Mouse (Mus musculus): ENCODE data around the gene Gdf7. TPM values are rescaled to one million over a fixed set of nuclear protein-coding genes. Genes with fewer than 3 reads are reported as not detected.

Gene Gdf7
- polyA plus RNA-seq, 1 experiment from 2014 or later: not detected

DNA sequence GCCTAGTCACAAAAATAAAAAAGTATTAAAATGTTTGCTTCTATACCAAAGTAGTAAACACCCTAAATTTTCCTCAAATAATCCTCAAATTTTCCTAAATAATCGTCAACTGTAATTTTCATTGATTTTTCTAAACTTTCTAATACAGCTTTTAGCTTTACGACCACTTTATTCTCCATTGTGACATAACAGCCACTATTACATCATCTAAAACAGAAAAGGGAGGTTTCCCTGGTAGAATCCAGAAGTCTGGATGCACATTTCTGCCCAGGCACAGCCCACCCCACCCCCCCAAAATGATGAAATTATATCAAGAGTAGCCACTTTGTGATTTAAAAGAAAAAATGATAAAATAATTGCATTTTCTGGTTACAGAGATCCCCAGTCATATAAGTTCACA is 5.6 kb downstream of the Gdf7 start:
- H3K4me3 ChIP-seq: no peak overlapping the region
- no peaks in the 10 kb centered on the region for H3K9me3 ChIP-seq (replicated peaks)
- H3K36me3 ChIP-seq: no peaks in the 10 kb centered on the region
- peaks cover 66% of the 10 kb centered on the region for H3K27me3 ChIP-seq
- 70% methylated on average over 2 of the region's 2 CpGs for WGBS
- H3K4me2 ChIP-seq: no peak overlapping the region
- H3K9ac ChIP-seq: no peak overlapping the region
- H3K27ac ChIP-seq: no peak overlapping the region
- H3K4me1 ChIP-seq (replicated peaks): peaks cover 20% of the 10 kb centered on the region
- ATAC-seq (replicated peaks; ENCODE audit: insufficient number of reproducible peaks, insufficient read depth, low FRiP score, low read depth): no peak

GRCm38 (mm10) chr12:8295307-8295913 is 6.3 kb downstream of the Gdf7 start:
- H3K4me3 ChIP-seq: no peak overlapping the region
- 58% methylated on average over 6 of the region's 6 CpGs for WGBS
- no peaks in the 10 kb centered on the region for H3K36me3 ChIP-seq
- H3K27ac ChIP-seq: no peak overlapping the region
- H3K4me2 ChIP-seq: no peak overlapping the region
- ATAC-seq (replicated peaks; ENCODE audit: insufficient number of reproducible peaks, insufficient read depth, low FRiP score, low read depth): no peak
- H3K9me3 ChIP-seq (replicated peaks): no peaks in the 10 kb centered on the region
- peaks cover 59% of the 10 kb centered on the region for H3K27me3 ChIP-seq
- H3K4me1 ChIP-seq (replicated peaks): peaks cover 19% of the 10 kb centered on the region
- H3K9ac ChIP-seq: no peak overlapping the region

GRCm38 (mm10) chr12:8291157-8291853 is 10.4 kb downstream of the Gdf7 start:
- 61% methylated on average over 15 of the region's 15 CpGs for WGBS
- Histone ChIP-seq H3K9me3 (replicated peaks) (no peaks in the 10 kb centered on the region), H3K9ac (no peak overlapping the region), H3K4me2 (no peak overlapping the region), H3K4me3 (no peak overlapping the region), H3K27ac (no peak overlapping the region), H3K4me1 (replicated peaks) (no peaks in the 10 kb centered on the region), H3K36me3 (no peaks in the 10 kb centered on the region), H3K27me3 (peaks cover 19% of the 10 kb centered on the region)
- ATAC-seq (replicated peaks; ENCODE audit: insufficient number of reproducible peaks, insufficient read depth, low FRiP score, low read depth): no peak

DNA sequence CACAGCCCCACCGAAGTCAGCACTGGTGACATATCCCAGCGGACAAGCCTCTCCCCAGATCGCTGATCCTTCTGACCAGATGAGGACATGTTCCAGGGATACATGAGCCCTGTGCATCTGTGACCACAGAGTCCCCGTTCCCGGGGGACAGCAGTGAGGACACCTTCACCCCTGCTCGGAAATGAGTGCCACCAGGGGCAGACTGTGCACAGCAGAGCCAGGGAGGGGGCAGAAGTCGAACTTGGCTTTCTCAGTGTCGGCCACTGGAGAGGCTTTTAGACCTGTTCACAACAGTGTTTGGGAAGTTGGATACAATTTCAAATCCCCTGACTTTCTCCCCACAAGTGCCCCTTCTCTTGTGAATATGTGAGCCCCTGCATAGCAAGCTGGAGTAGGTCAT is 12.3 kb downstream of the Gdf7 start:
- Histone ChIP-seq H3K36me3 (0 out of 2 replicates have a peak, but pooled peaks cover 5% of the 10 kb centered on the region), H3K4me1 (replicated peaks) (no peaks in the 10 kb centered on the region), H3K4me3 (no peak overlapping the region), H3K4me2 (no peak overlapping the region), H3K9me3 (replicated peaks) (no peaks in the 10 kb centered on the region), H3K27me3 (peaks cover 1% of the 10 kb centered on the region; the same call in 1 of the 2 replicates), H3K27ac (no peak overlapping the region), H3K9ac (no peak overlapping the region)
- 87% methylated on average over 8 of the region's 8 CpGs for WGBS
- no peak for ATAC-seq (replicated peaks; ENCODE audit: insufficient number of reproducible peaks, insufficient read depth, low FRiP score, low read depth)

DNA sequence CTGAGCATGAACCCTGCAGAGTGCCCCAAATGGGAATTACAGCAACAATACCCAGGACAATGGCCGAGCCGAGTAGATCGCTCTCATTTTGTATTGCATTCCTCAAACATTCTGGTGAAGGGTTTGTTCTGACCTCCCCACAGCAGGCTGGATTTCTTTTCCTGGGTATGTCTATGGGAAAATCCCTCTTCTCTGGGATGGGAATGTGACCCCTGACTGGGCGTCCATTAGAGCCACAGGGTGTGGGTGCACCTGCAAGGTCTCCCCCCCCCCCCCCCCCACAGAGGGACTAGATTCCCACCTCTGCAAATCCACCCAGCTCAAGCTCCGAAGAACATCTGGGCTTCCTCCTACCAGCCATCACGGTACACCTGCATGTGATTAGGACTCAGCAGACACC is 12.7 kb downstream of the Gdf7 start:
- Histone ChIP-seq H3K9ac (no peak overlapping the region), H3K36me3 (0 out of 2 replicates have a peak, but pooled peaks cover 5% of the 10 kb centered on the region), H3K27me3 (no peaks in the 10 kb centered on the region), H3K4me3 (no peak overlapping the region), H3K9me3 (replicated peaks) (no peaks in the 10 kb centered on the region), H3K27ac (no peak overlapping the region), H3K4me2 (no peak overlapping the region), H3K4me1 (replicated peaks) (no peaks in the 10 kb centered on the region)
- 86% methylated on average over 6 of the region's 6 CpGs for WGBS
- ATAC-seq (replicated peaks; ENCODE audit: insufficient number of reproducible peaks, insufficient read depth, low FRiP score, low read depth): no peak

- Histone ChIP-seq H3K27ac (no peak overlapping the region), H3K4me2 (no peak overlapping the region), H3K9me3 (replicated peaks) (no peaks in the 10 kb centered on the region), H3K9ac (no peak overlapping the region), H3K27me3 (no peaks in the 10 kb centered on the region), H3K4me1 (replicated peaks) (no peaks in the 10 kb centered on the region), H3K36me3 (0 out of 2 replicates have a peak, but pooled peaks cover 5% of the 10 kb centered on the region), H3K4me3 (no peak overlapping the region)
- no peak for ATAC-seq (replicated peaks; ENCODE audit: insufficient number of reproducible peaks, insufficient read depth, low FRiP score, low read depth)
- whole genome bisulfite sequencing: 71% methylated on average over 3 of the region's 3 CpGs
Measured at GRCm38 (mm10) chr12:8287970-8288369, 13.8 kb downstream of the Gdf7 start.

GRCm38 (mm10) chr12:8281225-8282017 is 20.3 kb downstream of the Gdf7 start:
- WGBS: 74% methylated on average over 15 of the region's 15 CpGs
- 0 out of 2 replicates have a peak, but pooled peaks have one; percentile 47 for ATAC-seq (replicated peaks; ENCODE audit: insufficient number of reproducible peaks, insufficient read depth, low FRiP score, low read depth)
- H3K4me2 ChIP-seq: no peak overlapping the region

DNA sequence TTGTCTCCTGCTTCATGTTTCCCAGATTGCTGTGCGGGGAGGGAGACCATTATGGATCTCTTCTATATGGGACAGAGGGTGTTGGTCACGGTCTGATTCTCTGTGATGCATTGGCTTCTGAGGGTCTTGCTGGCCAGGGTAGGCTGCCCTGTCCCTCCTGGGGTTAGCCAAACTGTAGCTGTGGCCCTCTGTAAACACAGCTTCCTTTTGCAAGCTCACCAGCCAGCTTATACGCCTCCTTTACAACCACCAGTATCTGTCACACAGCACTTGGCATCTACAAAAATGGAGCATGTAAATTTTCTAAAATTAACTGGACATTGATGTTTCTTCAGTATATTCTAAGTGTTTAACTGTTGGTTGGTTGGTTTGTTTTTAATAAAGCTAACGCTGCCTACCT is 26.3 kb downstream of the Gdf7 start:
- no peak overlapping the region for H3K9ac ChIP-seq
- no peaks in the 10 kb centered on the region for H3K27me3 ChIP-seq
- no peaks in the 10 kb centered on the region for H3K9me3 ChIP-seq (replicated peaks)
- H3K4me3 ChIP-seq: no peak overlapping the region
- no peaks in the 10 kb centered on the region for H3K36me3 ChIP-seq
- peaks cover 12% of the 10 kb centered on the region for H3K4me1 ChIP-seq (replicated peaks)
- 90% methylated on average over 4 of the region's 4 CpGs for WGBS
- no peak overlapping the region for H3K4me2 ChIP-seq
- no peak overlapping the region for H3K27ac ChIP-seq
- ATAC-seq (replicated peaks; ENCODE audit: insufficient number of reproducible peaks, insufficient read depth, low FRiP score, low read depth): no peak

More at GRCm38 (mm10) chr12:8281225-8282017, 20.3 kb downstream of the Gdf7 start:
- Histone ChIP-seq H3K9me3 (replicated peaks) (no peaks in the 10 kb centered on the region), H3K36me3 (0 out of 2 replicates have a peak, but pooled peaks cover 5% of the 10 kb centered on the region), H3K27ac (no peak overlapping the region), H3K4me1 (replicated peaks) (peaks cover 6% of the 10 kb centered on the region; the same call in 1 of the 2 replicates), H3K9ac (no peak overlapping the region), H3K4me3 (no peak overlapping the region), H3K27me3 (no peaks in the 10 kb centered on the region)

- H3K4me3 ChIP-seq: no peak overlapping the region
- H3K9me3 ChIP-seq (replicated peaks): no peaks in the 10 kb centered on the region
- no peaks in the 10 kb centered on the region for H3K27me3 ChIP-seq
- H3K4me2 ChIP-seq: no peak overlapping the region
- no peaks in the 10 kb centered on the region for H3K36me3 ChIP-seq
- 62% methylated on average over 6 of the region's 6 CpGs for WGBS
- H3K27ac ChIP-seq: no peak overlapping the region
- no peak for ATAC-seq (replicated peaks; ENCODE audit: insufficient number of reproducible peaks, insufficient read depth, low FRiP score, low read depth)
- H3K9ac ChIP-seq: no peak overlapping the region
- peaks cover 11% of the 10 kb centered on the region for H3K4me1 ChIP-seq (replicated peaks)
Measured at GRCm38 (mm10) chr12:8273471-8274171, 28.1 kb downstream of the Gdf7 start.

DNA sequence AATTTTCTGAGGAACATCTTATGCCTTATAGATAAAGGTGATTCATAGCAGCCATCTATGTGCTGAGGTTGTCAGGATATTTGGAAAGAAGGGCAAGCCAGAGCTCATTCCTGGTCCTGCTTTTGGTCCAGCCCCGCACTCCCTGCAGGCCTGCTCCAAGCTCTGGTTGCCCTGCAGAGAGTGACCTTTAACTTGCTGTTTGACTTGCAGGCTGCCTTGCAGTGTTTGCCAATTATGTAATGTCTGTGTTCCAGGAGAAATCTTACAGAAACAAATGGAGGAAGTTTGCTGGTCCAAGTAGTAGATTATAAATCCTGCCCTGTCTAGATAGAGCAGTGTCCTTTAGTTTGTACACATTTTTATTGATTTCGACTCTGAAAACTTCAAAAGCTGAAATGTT is 30.3 kb downstream of the Gdf7 start:
- no peaks in the 10 kb centered on the region for H3K9me3 ChIP-seq (replicated peaks)
- H3K36me3 ChIP-seq: no peaks in the 10 kb centered on the region
- no peaks in the 10 kb centered on the region for H3K27me3 ChIP-seq
- H3K4me3 ChIP-seq: no peak overlapping the region
- peaks cover 6% of the 10 kb centered on the region; the same call in 1 of the 2 replicates for H3K4me1 ChIP-seq (replicated peaks)
- WGBS: 60% methylated on average over 2 of the region's 2 CpGs
- H3K27ac ChIP-seq: no peak overlapping the region
- no peak overlapping the region for H3K9ac ChIP-seq
- no peak for ATAC-seq (replicated peaks; ENCODE audit: insufficient number of reproducible peaks, insufficient read depth, low FRiP score, low read depth)
- H3K4me2 ChIP-seq: no peak overlapping the region

- H3K27ac ChIP-seq: no peak overlapping the region
- no peak overlapping the region for H3K4me3 ChIP-seq
- H3K27me3 ChIP-seq: no peaks in the 10 kb centered on the region
- H3K4me1 ChIP-seq (replicated peaks): peaks cover 6% of the 10 kb centered on the region; the same call in 1 of the 2 replicates
- no peaks in the 10 kb centered on the region for H3K36me3 ChIP-seq
- no peaks in the 10 kb centered on the region for H3K9me3 ChIP-seq (replicated peaks)
- ATAC-seq (replicated peaks; ENCODE audit: insufficient number of reproducible peaks, insufficient read depth, low FRiP score, low read depth): no peak
- WGBS: 86% methylated on average over 11 of the region's 11 CpGs
- no peak overlapping the region for H3K4me2 ChIP-seq
- no peak overlapping the region for H3K9ac ChIP-seq
Measured at GRCm38 (mm10) chr12:8269627-8270026, 32.1 kb downstream of the Gdf7 start.
